Mouse (Mus musculus): ENCODE measurements around the gene Gpr68.

Gpr68 gene

DNA sequence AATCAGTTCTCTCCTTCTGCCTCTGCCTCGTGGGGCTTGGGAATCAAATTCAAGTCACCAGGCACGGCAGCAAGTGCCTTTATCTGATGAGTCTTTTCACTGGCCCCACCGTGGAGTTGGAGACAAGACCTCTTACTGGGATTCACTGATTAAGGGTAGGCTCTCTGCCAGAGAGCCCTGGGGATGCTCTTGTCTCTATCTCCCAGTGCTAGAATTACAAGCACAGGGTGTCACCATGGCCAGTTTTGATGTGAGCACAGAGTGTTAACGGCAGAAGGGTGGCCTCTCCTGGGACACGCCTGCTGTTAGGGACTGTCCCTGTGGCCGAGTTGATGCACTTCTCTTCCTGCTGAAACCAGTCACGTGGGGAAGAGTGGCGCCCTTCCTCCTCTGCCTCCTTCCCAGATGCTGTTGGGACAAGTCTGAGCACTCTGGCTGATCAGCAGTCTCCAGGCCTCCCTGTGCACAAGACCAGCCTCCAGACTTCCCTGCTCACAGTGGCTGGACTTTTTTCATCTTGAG, 68.9 kb downstream of the Gpr68 start:
- no peak for ATAC-seq (ENCODE audit: insufficient number of reproducible peaks, low FRiP score, low TSS enrichment)

DNA sequence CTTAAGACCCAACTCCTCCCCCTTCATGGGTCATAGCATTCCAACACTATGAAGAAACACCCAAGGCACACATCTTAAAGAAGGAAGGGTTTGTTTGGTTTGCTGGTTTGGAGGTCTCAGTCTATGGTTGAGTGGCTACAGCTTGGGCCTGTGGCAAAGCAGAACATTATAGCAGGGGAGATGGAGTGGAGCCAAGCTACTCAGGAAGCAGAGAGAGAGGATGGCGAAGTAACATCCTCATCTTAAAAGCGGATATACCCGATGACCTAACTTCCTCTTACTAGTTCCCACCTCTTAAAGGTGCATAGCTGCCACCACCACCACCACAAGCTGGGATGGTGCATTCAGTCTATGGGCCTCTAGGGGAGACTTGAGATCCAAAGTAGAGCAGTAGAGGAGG, 70.8 kb downstream of the Gpr68 start:
- ATAC-seq (ENCODE audit: insufficient number of reproducible peaks, low FRiP score, low TSS enrichment): no peak

DNA sequence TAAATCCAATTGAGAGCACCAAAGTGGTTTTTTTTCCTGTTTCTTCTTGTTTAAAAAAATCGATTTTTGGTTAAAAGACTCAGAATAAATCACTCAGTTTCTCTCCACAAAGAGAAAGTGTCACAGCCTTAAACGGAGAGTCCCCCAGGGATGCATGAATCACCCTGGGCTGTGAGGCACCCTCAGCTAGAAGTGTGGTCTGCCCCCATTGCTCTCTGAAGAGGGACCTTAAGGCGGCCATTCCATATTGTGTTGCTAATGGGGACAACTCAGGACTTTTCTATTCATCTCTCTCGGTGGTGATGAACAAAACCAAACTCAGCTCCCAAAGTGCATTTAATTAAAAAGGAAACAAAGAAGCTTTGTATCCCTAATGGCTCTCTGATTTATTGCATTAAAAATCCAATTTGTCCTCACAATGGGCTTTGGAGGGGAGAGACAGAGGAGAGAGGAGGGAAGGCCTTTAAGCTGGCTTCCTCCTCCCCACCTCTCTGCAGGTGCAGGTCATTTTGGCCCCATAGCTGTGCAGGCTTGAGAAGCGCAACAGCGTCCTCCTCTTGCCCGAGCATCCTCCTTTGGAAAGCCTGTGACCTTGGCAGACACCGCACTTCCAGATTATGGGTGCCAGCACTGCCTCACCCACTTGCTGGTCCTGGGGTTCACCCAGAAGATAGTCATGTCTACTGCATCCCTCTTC, 76.2 kb downstream of the Gpr68 start:
- no peak for ATAC-seq (ENCODE audit: insufficient number of reproducible peaks, low FRiP score, low TSS enrichment)

DNA sequence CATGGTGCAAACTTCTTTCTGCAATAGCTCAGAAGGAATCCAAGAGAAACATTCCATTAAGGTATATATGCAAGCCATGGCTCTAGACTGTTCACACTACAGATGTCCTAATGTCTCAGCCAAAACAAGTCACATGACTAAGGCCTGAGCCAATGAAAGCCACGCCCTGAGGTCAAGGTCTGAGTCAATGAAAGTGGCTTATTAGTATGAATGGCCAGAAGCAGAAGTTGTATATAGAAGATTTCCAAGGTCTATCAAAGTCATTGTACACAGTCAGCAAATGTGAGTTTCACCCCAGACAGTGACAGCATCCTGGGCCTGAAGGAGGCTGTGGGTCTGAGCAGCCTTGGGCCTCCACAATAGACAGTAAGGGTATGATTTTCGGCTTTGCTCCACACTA, 77.0 kb downstream of the Gpr68 start:
- ATAC-seq (ENCODE audit: insufficient number of reproducible peaks, low FRiP score, low TSS enrichment): no peak

Measured in cerebellum, adult (tissue).